Mouse (Mus musculus): ENCODE measurements around the gene Cdca3. TPM values are rescaled to one million over a fixed set of nuclear protein-coding genes. Genes with fewer than 3 reads are reported as not detected.
A peak's percentile ranks its signal among the peaks of the same experiment; 100 is the strongest.
"Not testable (repeated sequence)": the region's sequence is repeated elsewhere in the genome, so short reads cannot be mapped to it uniquely, and the experiment has no call there.

The Cdca3 gene
- polyA plus RNA-seq, 1 experiment from 2014 or later, result 42.6 TPM

DNA sequence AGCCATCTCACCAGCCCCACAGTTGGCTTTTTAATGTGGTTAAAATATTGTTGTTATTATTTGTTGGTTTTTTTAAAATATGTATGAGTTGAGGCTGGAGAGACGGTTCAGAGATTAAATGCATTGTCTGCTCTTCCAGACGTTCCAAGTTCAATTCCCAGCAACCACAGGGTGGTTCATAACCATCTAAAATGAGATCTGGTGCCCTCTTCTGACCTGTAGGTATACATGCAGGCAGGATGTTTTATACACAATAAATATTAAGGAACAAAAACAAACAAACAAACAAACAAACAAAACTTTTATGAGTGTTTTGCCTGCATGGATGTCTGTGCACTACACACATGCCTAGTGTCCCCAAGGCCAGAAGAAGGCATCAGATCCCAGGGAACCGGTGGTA lies 26.3 kb upstream of the Cdca3 start:
- H3K36me3 ChIP-seq, result no peaks in the 10 kb centered on the region

DNA sequence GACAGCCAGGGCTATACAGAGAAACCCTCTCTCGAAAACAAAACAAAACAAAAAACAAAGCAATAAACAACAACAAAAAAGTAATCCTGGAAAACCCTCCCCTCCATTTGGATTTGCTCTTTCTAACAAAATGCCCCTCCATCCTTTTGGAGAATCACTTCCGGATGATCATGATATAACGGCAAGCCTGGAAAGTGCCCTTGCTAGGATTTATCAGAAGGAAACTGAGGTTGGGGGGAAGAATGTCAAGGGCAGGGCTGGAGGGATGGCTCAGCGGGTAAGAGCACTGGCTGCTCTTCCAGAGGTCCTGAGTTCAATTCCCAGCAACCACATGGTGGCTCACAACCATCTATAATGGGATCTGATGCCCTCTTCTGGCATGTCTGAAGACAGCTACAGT lies 25.7 kb upstream of the Cdca3 start:
- H3K9me3 ChIP-seq; H3K27me3 ChIP-seq; H3K4me3 ChIP-seq; H3K27ac ChIP-seq; H3K4me2 ChIP-seq; H3K9ac ChIP-seq; H3K36me3 ChIP-seq; ATAC-seq (ENCODE audit: low FRiP score): not testable (repeated sequence)
- peaks cover 23% of the 10 kb centered on the region for H3K4me1 ChIP-seq (replicated peaks)
- WGBS, result 98% methylated on average over 4 of the region's 4 CpGs

More for the DNA sequence above, 26.3 kb upstream of the Cdca3 start:
- no peaks in the 10 kb centered on the region for H3K9me3 ChIP-seq
- ATAC-seq (ENCODE audit: low FRiP score), result no peak
- H3K4me2 ChIP-seq, result no peak overlapping the region
- peaks cover 3% of the 10 kb centered on the region; the same call in 1 of the 2 replicates for H3K27me3 ChIP-seq
- H3K9ac ChIP-seq, result no peak overlapping the region
- peaks cover 17% of the 10 kb centered on the region for H3K4me1 ChIP-seq (replicated peaks)
- H3K4me3 ChIP-seq, result no peak overlapping the region
- 72% methylated on average over 3 of the region's 3 CpGs for WGBS
- no peak overlapping the region for H3K27ac ChIP-seq

- H3K36me3 ChIP-seq, result no peaks in the 10 kb centered on the region
- H3K9me3 ChIP-seq, result no peaks in the 10 kb centered on the region
- H3K27ac ChIP-seq, result no peak overlapping the region
- 94% methylated on average over 3 of the region's 3 CpGs for WGBS
- H3K4me2 ChIP-seq, result no peak overlapping the region
- no peak overlapping the region for H3K9ac ChIP-seq
- H3K4me1 ChIP-seq (replicated peaks), result peaks cover 30% of the 10 kb centered on the region
- no peak overlapping the region for H3K4me3 ChIP-seq
- H3K27me3 ChIP-seq, result peaks cover 3% of the 10 kb centered on the region; the same call in 1 of the 2 replicates
- no peak for ATAC-seq (ENCODE audit: low FRiP score)
Measured at GRCm38 (mm10) chr6:124804341-124804740, 25.0 kb upstream of the Cdca3 start.

GRCm38 (mm10) chr6:124805341-124806321 lies 23.7 kb upstream of the Cdca3 start:
- peaks cover 4% of the 10 kb centered on the region for H3K36me3 ChIP-seq
- peak overlapping the region; percentile 84 for H3K27ac ChIP-seq
- H3K9me3 ChIP-seq, result no peaks in the 10 kb centered on the region
- peak overlapping the region; percentile 63 for H3K4me2 ChIP-seq
- peaks cover 40% of the 10 kb centered on the region for H3K4me1 ChIP-seq (replicated peaks)
- peak overlapping the region; percentile 63 for H3K9ac ChIP-seq
- ATAC-seq (ENCODE audit: low FRiP score), result peak; percentile 87
- WGBS, result 2% methylated on average over 34 of the region's 34 CpGs
- peaks cover 3% of the 10 kb centered on the region; the same call in 1 of the 2 replicates for H3K27me3 ChIP-seq
- H3K4me3 ChIP-seq, result peak overlapping the region; percentile 44

DNA sequence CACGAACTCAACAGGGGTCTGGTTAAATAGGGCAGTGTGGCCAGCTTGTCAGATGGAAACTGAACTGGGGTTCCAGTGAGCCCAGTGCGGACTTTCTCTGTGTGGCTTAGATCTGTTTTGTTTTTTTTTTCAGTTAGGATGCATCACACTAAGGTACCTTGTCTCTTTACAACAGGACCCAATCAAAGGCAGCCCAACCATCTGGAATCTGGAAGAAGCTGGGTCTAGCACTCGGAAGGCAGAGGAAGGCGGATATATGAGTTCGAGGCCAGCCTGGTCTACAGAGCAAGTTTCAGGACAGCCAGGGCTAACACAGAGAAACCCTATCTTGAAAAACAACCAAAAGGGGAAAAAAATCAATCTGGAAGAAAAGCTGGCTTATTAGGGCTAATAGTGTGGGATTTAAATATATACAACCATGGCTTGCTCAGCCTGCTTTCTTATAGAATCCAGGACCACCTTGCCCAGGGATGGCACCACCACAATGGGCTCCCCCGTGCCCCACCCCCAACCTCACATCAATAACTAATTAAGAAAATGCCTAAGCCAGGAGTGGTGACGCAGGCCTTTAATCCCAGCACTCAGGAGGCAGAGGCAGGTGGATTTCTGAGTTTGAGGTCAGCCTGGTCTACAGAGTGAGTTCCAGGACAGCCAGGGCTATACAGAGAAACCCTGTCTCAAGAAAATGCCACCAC lies 22.8 kb upstream of the Cdca3 start:
- Histone ChIP-seq H3K9me3 (no peaks in the 10 kb centered on the region), H3K36me3 (peaks cover 8% of the 10 kb centered on the region), H3K27me3 (peaks cover 3% of the 10 kb centered on the region; the same call in 1 of the 2 replicates), H3K27ac (peak overlapping the region; percentile 84), H3K9ac (peak overlapping the region; percentile 43; the same call in 1 of the 2 replicates), H3K4me2 (peak overlapping the region; percentile 63), H3K4me1 (replicated peaks) (peaks cover 40% of the 10 kb centered on the region), H3K4me3 (0 out of 2 replicates have a peak overlapping the region, but pooled peaks have one; percentile 44)
- no peak for ATAC-seq (ENCODE audit: low FRiP score)
- WGBS, result 77% methylated on average over 7 of the region's 7 CpGs

GRCm38 (mm10) chr6:124807366-124807765 lies 22.0 kb upstream of the Cdca3 start:
- WGBS, result 93% methylated on average over 4 of the region's 4 CpGs
- peaks cover 48% of the 10 kb centered on the region for H3K4me1 ChIP-seq (replicated peaks)

DNA sequence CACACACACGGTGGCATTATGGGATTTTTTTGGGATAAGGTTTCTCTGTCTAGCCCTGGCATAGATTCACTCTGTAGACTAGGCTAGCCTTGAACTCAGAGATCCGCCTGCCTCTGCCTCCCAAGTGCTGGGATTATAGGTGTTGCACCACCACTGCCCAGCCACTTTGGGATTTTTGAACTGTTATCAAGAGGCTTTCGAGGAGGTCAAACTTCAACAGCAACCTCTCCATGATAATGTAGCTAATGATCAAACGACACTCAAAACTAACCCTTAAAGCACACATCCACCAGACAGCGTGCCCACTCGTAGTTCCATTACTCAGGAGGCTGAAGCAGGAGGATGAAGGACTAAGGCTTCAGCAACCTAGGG lies 21.4 kb upstream of the Cdca3 start:
- Histone ChIP-seq H3K4me2 (peak overlapping the region; percentile 83), H3K9me3 (no peaks in the 10 kb centered on the region), H3K4me1 (replicated peaks) (peaks cover 54% of the 10 kb centered on the region), H3K9ac (peak overlapping the region; percentile 72; the same call in 1 of the 2 replicates), H3K27ac (peak overlapping the region; percentile 83), H3K27me3 (no peaks in the 10 kb centered on the region), H3K36me3 (peaks cover 14% of the 10 kb centered on the region), H3K4me3 (peak overlapping the region; percentile 49; the same call in 1 of the 2 replicates)
- ATAC-seq (ENCODE audit: low FRiP score), result no peak
- 85% methylated on average over 6 of the region's 6 CpGs for WGBS

More at GRCm38 (mm10) chr6:124807366-124807765, 22.0 kb upstream of the Cdca3 start:
- H3K9me3 ChIP-seq, result no peaks in the 10 kb centered on the region
- no peak overlapping the region for H3K4me2 ChIP-seq
- H3K36me3 ChIP-seq, result peaks cover 14% of the 10 kb centered on the region
- no peak overlapping the region for H3K27ac ChIP-seq
- peaks cover 3% of the 10 kb centered on the region; the same call in 1 of the 2 replicates for H3K27me3 ChIP-seq
- ATAC-seq (ENCODE audit: low FRiP score), result no peak
- no peak overlapping the region for H3K4me3 ChIP-seq
- no peak overlapping the region for H3K9ac ChIP-seq

- Histone ChIP-seq H3K9ac (peak within 1 kb of the TSS; percentile 72), H3K27me3 (no peaks in the 10 kb centered on the region), H3K36me3 (peaks cover 14% of the 10 kb centered on the region), H3K9me3 (no peaks in the 10 kb centered on the region), H3K4me3 (peak within 1 kb of the TSS; percentile 49), H3K27ac (peak within 1 kb of the TSS; percentile 83), H3K4me1 (replicated peaks) (peaks cover 58% of the 10 kb centered on the region), H3K4me2 (peak within 1 kb of the TSS; percentile 83)
- 3% methylated on average over 28 of the region's 29 CpGs for WGBS
- ATAC-seq (ENCODE audit: low FRiP score), result peak; percentile 11
Measured at GRCm38 (mm10) chr6:124808358-124809012, 20.9 kb upstream of the Cdca3 start, which contains the start of gene Spsb2. TSS of gene Spsb2 (plus strand) at chr6:124808661.

DNA sequence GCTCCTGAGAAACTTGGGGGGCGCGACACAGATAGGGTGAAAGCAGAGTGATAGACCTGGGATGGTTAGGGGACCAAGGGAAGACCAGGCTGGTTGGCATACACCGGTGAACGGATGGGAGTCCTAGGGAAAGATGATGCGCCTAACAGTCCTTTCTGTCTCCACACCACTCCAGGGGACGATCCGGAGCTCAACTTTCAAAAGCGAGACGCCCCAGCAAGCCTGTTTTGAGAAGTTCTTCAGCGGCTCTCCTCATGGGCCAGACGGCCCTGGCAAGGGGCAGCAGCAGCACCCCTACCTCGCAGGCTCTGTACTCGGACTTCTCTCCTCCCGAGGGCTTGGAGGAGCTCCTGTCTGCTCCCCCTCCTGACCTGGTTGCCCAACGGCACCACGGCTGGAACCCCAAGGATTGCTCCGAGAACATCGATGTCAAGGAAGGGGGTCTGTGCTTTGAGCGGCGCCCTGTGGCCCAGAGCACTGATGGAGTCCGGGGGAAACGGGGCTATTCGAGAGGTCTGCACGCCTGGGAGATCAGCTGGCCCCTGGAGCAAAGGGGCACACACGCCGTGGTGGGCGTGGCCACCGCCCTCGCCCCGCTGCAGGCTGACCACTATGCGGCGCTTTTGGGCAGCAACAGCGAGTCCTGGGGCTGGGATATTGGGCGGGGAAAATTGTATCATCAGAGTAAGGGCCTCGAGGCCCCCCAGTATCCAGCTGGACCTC lies 20.1 kb upstream of the Cdca3 start:
- Histone ChIP-seq H3K9ac (peak overlapping the region; percentile 72), H3K4me2 (peak overlapping the region; percentile 83), H3K27me3 (no peaks in the 10 kb centered on the region), H3K27ac (peak overlapping the region; percentile 83), H3K36me3 (peaks cover 14% of the 10 kb centered on the region), H3K4me3 (peak overlapping the region; percentile 49), H3K4me1 (replicated peaks) (peaks cover 60% of the 10 kb centered on the region), H3K9me3 (no peaks in the 10 kb centered on the region)
- WGBS, result under 1% methylated on average over 35 of the region's 35 CpGs
- no peak for ATAC-seq (ENCODE audit: low FRiP score)

- H3K4me3 ChIP-seq, result peak overlapping the region; percentile 49
- ATAC-seq (ENCODE audit: low FRiP score), result no peak
Measured at GRCm38 (mm10) chr6:124809775-124810538, 19.4 kb upstream of the Cdca3 start.

More at GRCm38 (mm10) chr6:124809775-124810538, 19.4 kb upstream of the Cdca3 start:
- Histone ChIP-seq H3K36me3 (peaks cover 16% of the 10 kb centered on the region), H3K9ac (peak overlapping the region; percentile 72), H3K27me3 (no peaks in the 10 kb centered on the region), H3K4me1 (replicated peaks) (peaks cover 68% of the 10 kb centered on the region), H3K4me2 (peak overlapping the region; percentile 83), H3K27ac (peak overlapping the region; percentile 83), H3K9me3 (no peaks in the 10 kb centered on the region)
- WGBS, result 41% methylated on average over 14 of the region's 14 CpGs

All from hindbrain, embryonic 13.5 days (tissue).